Mouse (Mus musculus) lung, postnatal 0 days (tissue): ENCODE measurements at regions not wholly inside any gene's neighbourhood (a gene's known extent, or its start where the extent isn't known, plus 50 kb on each side); places are given as distances from the start of the nearest gene placed in this dataset.
A peak's percentile ranks its signal among the peaks of the same experiment; 100 is the strongest.

ENCODE experiments used
- ATAC-seq: fragments of 200-750 bp; cut with Nextera tagmentation; 2 replicates; pipeline ENCODE4 v1.8.0; 2017; ENCODE audit warnings: moderate library complexity
- DNase-seq: peaks from one replicate; pipeline ENCODE4 v3.0.0-alpha.2; 2016; ENCODE audit warnings: low spot score
- H3K27ac ChIP-seq: fragments of 300-500 bp; sonication (generic); 2 replicates; pipeline ENCODE4 v1.5.1; 2014; ENCODE audit warnings: antibody characterized with exemption, mild to moderate bottlenecking, low read length, mixed read lengths
- H3K27me3 ChIP-seq: fragments of 300-500 bp; sonication (generic); replicated peaks from 2 replicates; pipeline ENCODE4 v1.6.1; 2014; ENCODE audit warnings: low read length, mixed read lengths; ENCODE audit not compliant: insufficient read depth
- H3K36me3 ChIP-seq: fragments of 300-500 bp; sonication (generic); 2 replicates; pipeline ENCODE4 v1.6.1; 2014; ENCODE audit warnings: low read length, mixed read lengths; ENCODE audit not compliant: insufficient read depth
- H3K4me1 ChIP-seq: fragments of 300-500 bp; sonication (generic); 2 replicates; pipeline ENCODE4 v1.6.1; 2014; ENCODE audit warnings: antibody characterized with exemption, low read depth, low read length, mixed read lengths; ENCODE audit not compliant: insufficient read depth
- H3K4me2 ChIP-seq: fragments of 300-500 bp; sonication (generic); replicated peaks from 2 replicates; pipeline ENCODE4 v1.6.1; 2014; ENCODE audit warnings: low read depth, mild to moderate bottlenecking, low read length, moderate library complexity, mixed read lengths
- H3K4me3 ChIP-seq: fragments of 300-500 bp; sonication (generic); 2 replicates; pipeline ENCODE4 v1.5.1; 2014; ENCODE audit warnings: low read depth, low read length
- H3K9ac ChIP-seq: fragments of 300-500 bp; sonication (generic); replicated peaks from 2 replicates; pipeline ENCODE4 v1.6.1; 2014; ENCODE audit warnings: low read depth, mild to moderate bottlenecking
- H3K9me3 ChIP-seq: fragments of 300-500 bp; sonication (generic); 2 replicates; pipeline ENCODE4 v1.6.1; 2016; ENCODE audit warnings: low read length, mixed read lengths
- CTCF ChIP-seq: IDR thresholded peaks from 2 replicates; pipeline ENCODE4 v1.5.1; 2016; ENCODE audit warnings: antibody characterized with exemption, mild to moderate bottlenecking
- EP300 ChIP-seq: IDR thresholded peaks from 2 replicates; pipeline ENCODE4 v1.6.1; 2016; ENCODE audit warnings: antibody characterized with exemption, mild to moderate bottlenecking, control low read depth
- WGBS: fragments of 180-500 bp; shearing (Covaris S2); extraction: QIAGEN DNeasy Blood & Tissue Kit; methylation state at CpG from one replicate; pipeline ENCODE4 v1.1.7; 2014; 5-methylcytosine and 5-hydroxymethylcytosine counted together

DNA sequence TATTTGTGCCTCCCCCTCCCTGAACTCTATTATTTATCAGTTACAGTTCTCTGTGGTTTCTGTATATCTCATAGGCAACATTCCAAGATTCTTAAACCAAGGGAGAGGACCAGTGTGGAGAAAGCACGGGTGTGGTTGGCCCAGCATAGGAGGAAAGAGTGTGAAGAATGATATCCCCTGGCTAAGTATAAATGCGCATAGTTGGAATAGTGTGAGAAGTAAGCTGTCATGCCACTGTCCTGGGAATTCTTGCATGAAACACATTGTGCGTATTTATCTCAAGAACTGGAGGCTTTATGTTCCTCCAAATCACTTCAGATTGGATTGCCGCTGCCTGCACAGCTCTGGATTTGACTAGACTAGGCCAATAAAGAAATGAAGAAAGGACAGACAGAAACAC is 1900.3 kb upstream of the Lrrc6 start:
- Histone ChIP-seq H3K4me2 (no peak overlapping the region), H3K4me1 (no peaks in the 10 kb centered on the region), H3K36me3 (no peaks in the 10 kb centered on the region), H3K9ac (no peak overlapping the region), H3K27ac (peak overlapping the region; percentile 39), H3K27me3 (no peaks in the 10 kb centered on the region), H3K4me3 (no peak overlapping the region), H3K9me3 (no peaks in the 10 kb centered on the region)
- TF ChIP-seq EP300 (peak; percentile 34; the same call in 1 of the 2 replicates), CTCF (no peak)
- ATAC-seq (peak; percentile 77), DNase-seq (peak; percentile 60)
- WGBS: 47% methylated on average over 4 of the region's 4 CpGs

DNA sequence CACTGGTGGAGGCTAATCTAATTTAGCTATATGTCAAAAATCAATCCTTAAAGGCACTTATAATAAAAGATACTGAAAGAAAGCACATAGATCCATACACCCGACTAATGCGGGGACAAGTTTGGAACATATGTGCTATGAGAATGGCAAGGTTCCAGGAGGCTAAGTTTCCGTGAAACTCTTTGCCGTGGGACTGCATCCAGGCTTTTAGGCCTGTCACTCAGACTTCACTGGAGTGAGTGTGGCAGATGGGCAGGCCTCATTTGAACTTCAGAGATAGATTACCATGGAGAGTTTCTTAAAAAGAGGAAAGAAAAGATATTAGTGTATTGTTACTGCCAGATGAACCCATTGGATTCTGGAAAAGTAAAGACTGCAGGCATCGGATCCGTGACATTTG is 1895.9 kb upstream of the Lrrc6 start:
- no peak for TF ChIP-seq EP300
- no peak for TF ChIP-seq CTCF
- Histone ChIP-seq H3K4me2 (no peak overlapping the region), H3K9ac (no peak overlapping the region), H3K27me3 (no peaks in the 10 kb centered on the region), H3K27ac (no peak overlapping the region), H3K9me3 (no peaks in the 10 kb centered on the region), H3K36me3 (no peaks in the 10 kb centered on the region), H3K4me3 (no peak overlapping the region), H3K4me1 (no peaks in the 10 kb centered on the region)
- ATAC-seq (no peak), DNase-seq (no peak)
- WGBS: 86% methylated on average over 6 of the region's 6 CpGs

DNA sequence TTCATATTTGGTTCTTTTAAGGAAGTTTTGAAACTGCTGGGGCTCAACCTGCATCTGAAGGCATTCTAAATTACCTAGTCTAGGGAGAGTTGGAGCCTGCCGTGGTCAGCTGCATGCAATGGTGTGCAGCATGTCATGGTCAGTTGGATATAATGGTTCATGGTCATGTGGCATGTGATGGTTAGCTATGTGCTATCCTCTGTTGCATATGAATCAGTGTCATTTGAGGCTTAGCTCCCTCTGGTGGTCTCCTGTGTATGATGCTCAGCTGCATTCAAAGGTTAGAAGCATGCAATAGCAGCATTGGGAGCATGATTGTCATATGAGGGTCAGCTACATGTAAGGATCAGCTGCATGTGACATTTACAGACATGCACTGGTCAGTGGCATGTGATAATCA is 1894.0 kb upstream of the Lrrc6 start:
- Histone ChIP-seq H3K9ac (no peak overlapping the region), H3K4me3 (no peak overlapping the region), H3K27me3 (no peaks in the 10 kb centered on the region), H3K36me3 (no peaks in the 10 kb centered on the region), H3K4me1 (no peaks in the 10 kb centered on the region), H3K4me2 (no peak overlapping the region), H3K27ac (no peak overlapping the region), H3K9me3 (no peaks in the 10 kb centered on the region)
- ATAC-seq (peak; percentile 28; the same call in 1 of the 2 replicates), DNase-seq (peak; percentile 61)
- peak; percentile 21; the same call in 1 of the 2 replicates for TF ChIP-seq EP300
- peak; percentile 82 for TF ChIP-seq CTCF
- 88% methylated on average over 1 of the region's 1 CpGs for WGBS

DNA sequence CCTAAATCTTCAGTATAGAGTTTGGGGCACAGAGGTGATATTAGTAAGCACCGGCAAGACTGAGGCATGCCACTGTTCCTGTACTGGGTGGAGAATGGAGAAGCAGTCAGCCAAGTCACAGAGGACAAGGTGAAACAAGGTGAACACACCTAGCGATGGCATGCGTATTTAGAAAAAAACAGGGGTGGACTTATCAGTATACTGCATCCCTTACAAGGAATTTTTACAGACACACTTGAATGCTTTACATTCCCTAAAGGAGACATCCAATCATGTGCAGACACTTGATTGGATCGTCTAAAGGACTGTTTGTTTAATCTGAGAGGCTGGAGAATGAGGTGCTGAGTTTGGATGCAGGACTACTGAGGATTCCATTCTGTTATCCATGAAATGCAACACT is 1893.4 kb upstream of the Lrrc6 start:
- no peak overlapping the region for H3K4me3 ChIP-seq
- ATAC-seq: peak; percentile 77
- H3K27me3 ChIP-seq: no peaks in the 10 kb centered on the region
- WGBS: 36% methylated on average over 4 of the region's 4 CpGs
- no peaks in the 10 kb centered on the region for H3K4me1 ChIP-seq
- peak; percentile 56 for DNase-seq
- no peak overlapping the region for H3K9ac ChIP-seq
- H3K9me3 ChIP-seq: no peaks in the 10 kb centered on the region
- no peaks in the 10 kb centered on the region for H3K36me3 ChIP-seq
- no peak overlapping the region for H3K27ac ChIP-seq
- no peak overlapping the region for H3K4me2 ChIP-seq
- no peak for TF ChIP-seq CTCF
- peak; percentile 97 for TF ChIP-seq EP300

DNA sequence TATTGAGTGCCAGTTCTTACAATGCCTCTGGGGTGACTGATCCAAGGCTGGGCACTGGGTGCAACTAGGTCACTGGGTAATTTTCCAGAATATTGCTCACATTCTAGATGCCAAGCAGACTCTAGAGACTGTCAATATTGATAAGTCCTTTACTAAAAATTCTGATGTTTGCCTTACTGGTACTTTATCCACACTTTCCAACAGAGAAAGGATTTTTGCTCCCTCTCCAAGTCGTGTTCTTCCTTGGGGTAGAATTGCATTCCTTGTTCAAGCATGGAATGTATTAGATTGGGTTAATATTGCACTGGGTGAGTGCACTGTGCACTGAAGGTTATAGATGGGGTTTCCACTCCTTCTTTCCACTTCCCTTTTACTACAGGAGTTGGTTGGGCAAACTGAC is 1891.0 kb upstream of the Lrrc6 start:
- no peak overlapping the region for H3K27ac ChIP-seq
- H3K36me3 ChIP-seq: no peaks in the 10 kb centered on the region
- no peak for TF ChIP-seq CTCF
- peak; percentile 69 for TF ChIP-seq EP300
- DNase-seq: peak; percentile 81
- H3K4me1 ChIP-seq: no peaks in the 10 kb centered on the region
- no peaks in the 10 kb centered on the region for H3K27me3 ChIP-seq
- no peak overlapping the region for H3K4me2 ChIP-seq
- 19% methylated on average over 1 of the region's 1 CpGs for WGBS
- ATAC-seq: peak; percentile 56
- H3K9me3 ChIP-seq: no peaks in the 10 kb centered on the region
- H3K4me3 ChIP-seq: no peak overlapping the region
- H3K9ac ChIP-seq: no peak overlapping the region

DNA sequence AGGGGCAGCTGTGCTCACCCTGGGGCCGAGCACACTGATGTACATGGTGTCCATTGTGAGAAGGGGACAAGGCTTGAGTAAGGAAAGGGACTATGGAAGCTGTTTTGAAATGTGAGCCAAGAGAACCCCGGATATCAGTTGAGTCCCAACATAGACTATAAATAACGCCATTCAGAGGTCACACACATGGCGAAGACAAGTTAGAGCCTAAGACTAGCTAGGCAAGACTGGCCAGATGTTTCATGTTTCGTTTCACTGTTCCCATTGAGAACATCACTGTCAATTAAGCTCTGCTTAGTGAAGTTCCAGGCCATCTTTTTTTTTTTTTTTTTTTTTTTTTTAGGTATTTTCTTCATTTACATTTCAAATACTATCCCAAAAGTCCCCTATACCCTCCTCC is 1889.1 kb upstream of the Lrrc6 start:
- Histone ChIP-seq H3K27ac (peak overlapping the region; percentile 51; the same call in 1 of the 2 replicates), H3K4me1 (no peaks in the 10 kb centered on the region), H3K9me3 (no peaks in the 10 kb centered on the region), H3K27me3 (no peaks in the 10 kb centered on the region), H3K4me3 (no peak overlapping the region), H3K9ac (no peak overlapping the region), H3K4me2 (no peak overlapping the region), H3K36me3 (no peaks in the 10 kb centered on the region)
- TF ChIP-seq EP300: no peak
- ATAC-seq (peak; percentile 60), DNase-seq (peak; percentile 78)
- WGBS: 63% methylated on average over 5 of the region's 5 CpGs
